Comparison of ENCODE assay signal across 15 mouse cellular contexts in the genomic region with DNA sequence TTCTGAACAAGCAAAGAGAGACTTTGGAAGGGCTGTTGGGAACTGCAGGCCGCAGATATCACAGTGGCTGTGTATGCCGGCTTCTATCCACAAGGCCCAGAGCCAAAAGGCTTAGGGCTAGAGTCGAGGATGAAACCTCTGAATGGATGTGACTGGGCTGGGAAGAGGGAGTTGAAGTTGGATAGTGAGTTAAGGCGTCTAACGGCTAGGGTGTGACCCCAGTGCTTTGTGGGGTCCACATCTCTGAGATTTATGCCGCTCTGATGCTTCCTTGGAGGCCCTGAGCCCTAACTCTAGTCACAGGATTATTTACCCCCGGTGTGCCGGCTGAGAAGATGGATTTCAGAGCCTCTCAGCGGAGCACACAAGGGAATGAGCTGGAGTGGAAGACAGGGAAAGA. TPM values are rescaled to one million over a fixed set of nuclear protein-coding genes. Genes with fewer than 3 reads are reported as not detected.
A peak's percentile ranks its signal among the peaks of the same experiment; 100 is the strongest.
DNase-seq lines count a peak whose midpoint lies in the region; ATAC-seq and TF ChIP-seq lines count a peak whose summit lies in the region.
"Had no signal": no experiment of that assay in that cellular context is flagged by ENCODE, and none has a peak within 500 bp of the region (broad histone marks: within the 10 kb centered on the region; RNA-seq: fewer than 3 reads in every experiment).

No protein-coding gene starts in this region.

- no peak for DNase-seq in forebrain, embryonic 14.5 days (ENCODE audit: low spot score)
- DNase-seq in kidney, postnatal 0 days (ENCODE audit: low spot score): peak; percentile 65
- DNase-seq in kidney, adult 18-20 months: no peak
- no peak for DNase-seq in embryonic facial prominence, embryonic 14.5 days (ENCODE audit: low spot score)
- DNase-seq in liver, embryonic 14.5 days (ENCODE audit: low read depth in 3 of 3, low spot score in 3 of 3): no peak
- DNase-seq in layer of hippocampus, postnatal 10 days (ENCODE audit: low spot score in 2 of 2): no peak
- DNase-seq in urinary bladder, postnatal 25 days (ENCODE audit: low spot score): no peak
- DNase-seq: cerebellum, adult 8-10 months; layer of hippocampus, adult 9-11 months had no signal

- WGBS in forebrain, embryonic 13.5 days: 57% methylated on average over 9 of the region's 9 CpGs
- 71% methylated on average over 9 of the region's 9 CpGs for WGBS in forebrain, embryonic 14.5 days
- WGBS in kidney, postnatal 0 days: 34% methylated on average over 9 of the region's 9 CpGs
- 56% methylated on average over 9 of the region's 9 CpGs for WGBS in embryonic facial prominence, embryonic 14.5 days
- WGBS in liver, embryonic 14.5 days (ENCODE audit: insufficient replicate concordance): 55% methylated on average over 9 of the region's 9 CpGs

- ATAC-seq in forebrain, embryonic 13.5 days: no peak
- no peak for ATAC-seq in forebrain, embryonic 14.5 days
- no peak for ATAC-seq in kidney, postnatal 0 days (replicated peaks; ENCODE audit: low FRiP score, low read depth)
- no peak for ATAC-seq in embryonic facial prominence, embryonic 14.5 days (ENCODE audit: low read depth)
- ATAC-seq in liver, embryonic 14.5 days (ENCODE audit: insufficient read depth): no peak

- no peak overlapping the region for H3K27ac ChIP-seq in forebrain, embryonic 13.5 days
- H3K27ac ChIP-seq in forebrain, embryonic 14.5 days (ENCODE audit: low read depth, low read length): no peak overlapping the region
- H3K27ac ChIP-seq in kidney, postnatal 0 days: peak overlapping the region; percentile 78
- peak overlapping the region; percentile 19; the same call in 1 of the 2 replicates for H3K27ac ChIP-seq in embryonic facial prominence, embryonic 14.5 days (replicated peaks; ENCODE audit: low read depth, low read length)
- peak overlapping the region; percentile 15 for H3K27ac ChIP-seq in liver, embryonic 14.5 days
- H3K27ac ChIP-seq: midbrain, embryonic 12.5 days; neural tube, embryonic 15.5 days had no signal

- H3K9me3 ChIP-seq in forebrain, embryonic 13.5 days (replicated peaks): no peaks in the 10 kb centered on the region
- H3K9me3 ChIP-seq in forebrain, embryonic 14.5 days (replicated peaks; ENCODE audit: control insufficient read depth, low read length): no peaks in the 10 kb centered on the region
- H3K9me3 ChIP-seq in kidney, postnatal 0 days (replicated peaks; ENCODE audit: low read length): no peaks in the 10 kb centered on the region
- H3K9me3 ChIP-seq in embryonic facial prominence, embryonic 14.5 days (ENCODE audit: control insufficient read depth, low read length): no peaks in the 10 kb centered on the region
- no peaks in the 10 kb centered on the region for H3K9me3 ChIP-seq in liver, embryonic 14.5 days (ENCODE audit: control insufficient read depth, low read length)
- H3K9me3 ChIP-seq: limb, embryonic 12.5 days; midbrain, embryonic 12.5 days; neural tube, embryonic 15.5 days had no signal

- no peak for TF ChIP-seq CTCF in kidney, postnatal 0 days (IDR thresholded peaks at IDR 0.05; ENCODE audit: low read depth)
- TF ChIP-seq CTCF in liver, embryonic 14.5 days (IDR thresholded peaks at IDR 0.05; ENCODE audit: low read depth): no peak

- no peak overlapping the region for H3K4me2 ChIP-seq in forebrain, embryonic 13.5 days
- no peak overlapping the region for H3K4me2 ChIP-seq in forebrain, embryonic 14.5 days (ENCODE audit: low read length)
- 0 out of 2 replicates have a peak overlapping the region, but pooled peaks have one; percentile 5 for H3K4me2 ChIP-seq in kidney, postnatal 0 days (ENCODE audit: low read length)
- no peak overlapping the region for H3K4me2 ChIP-seq in embryonic facial prominence, embryonic 14.5 days (ENCODE audit: low read depth, low read length)
- no peak overlapping the region for H3K4me2 ChIP-seq in liver, embryonic 14.5 days (ENCODE audit: low read depth)
- H3K4me2 ChIP-seq: limb, embryonic 12.5 days; midbrain, embryonic 12.5 days; neural tube, embryonic 15.5 days had no signal

- no peaks in the 10 kb centered on the region for H3K36me3 ChIP-seq in forebrain, embryonic 13.5 days (ENCODE audit: poor library complexity, severe bottlenecking)
- no peaks in the 10 kb centered on the region for H3K36me3 ChIP-seq in forebrain, embryonic 14.5 days (ENCODE audit: control insufficient read depth, insufficient read depth, low read length)
- H3K36me3 ChIP-seq in kidney, postnatal 0 days (ENCODE audit: insufficient read depth, low read length): no peaks in the 10 kb centered on the region
- H3K36me3 ChIP-seq in embryonic facial prominence, embryonic 14.5 days (ENCODE audit: control insufficient read depth, insufficient read depth, low read length): no peaks in the 10 kb centered on the region
- no peaks in the 10 kb centered on the region for H3K36me3 ChIP-seq in liver, embryonic 14.5 days (replicated peaks; ENCODE audit: control insufficient read depth, insufficient read depth, low read depth)
- H3K36me3 ChIP-seq: limb, embryonic 12.5 days; midbrain, embryonic 12.5 days; neural tube, embryonic 15.5 days had no signal

- peaks cover 16% of the 10 kb centered on the region for H3K27me3 ChIP-seq in forebrain, embryonic 13.5 days
- H3K27me3 ChIP-seq in forebrain, embryonic 14.5 days (replicated peaks; ENCODE audit: control insufficient read depth, insufficient read depth, low read length): no peaks in the 10 kb centered on the region
- no peaks in the 10 kb centered on the region for H3K27me3 ChIP-seq in kidney, postnatal 0 days (ENCODE audit: insufficient read depth, low read length)
- no peaks in the 10 kb centered on the region for H3K27me3 ChIP-seq in embryonic facial prominence, embryonic 14.5 days (replicated peaks; ENCODE audit: control insufficient read depth, insufficient read depth, low read length)
- H3K27me3 ChIP-seq in liver, embryonic 14.5 days (ENCODE audit: control insufficient read depth, insufficient read depth, low read length): no peaks in the 10 kb centered on the region

- H3K4me1 ChIP-seq in forebrain, embryonic 13.5 days: peaks cover 20% of the 10 kb centered on the region
- peaks cover 6% of the 10 kb centered on the region for H3K4me1 ChIP-seq in forebrain, embryonic 14.5 days (ENCODE audit: control insufficient read depth, insufficient read depth, low read length)
- peaks cover 11% of the 10 kb centered on the region; the same call in 1 of the 2 replicates for H3K4me1 ChIP-seq in kidney, postnatal 0 days (replicated peaks; ENCODE audit: insufficient read depth, low read length)
- peaks cover 24% of the 10 kb centered on the region for H3K4me1 ChIP-seq in embryonic facial prominence, embryonic 14.5 days (ENCODE audit: control insufficient read depth, insufficient read depth, low read length)
- H3K4me1 ChIP-seq in liver, embryonic 14.5 days (replicated peaks; ENCODE audit: control insufficient read depth in 2 of 2, insufficient read depth in 2 of 2, low read length in 1 of 2): peaks cover 32 to 60% of the 10 kb centered on the region in 2 experiments

- H3K9ac ChIP-seq in forebrain, embryonic 13.5 days: 0 out of 2 replicates have a peak overlapping the region, but pooled peaks have one; percentile 21
- no peak overlapping the region for H3K9ac ChIP-seq in forebrain, embryonic 14.5 days (ENCODE audit: low read length)
- H3K9ac ChIP-seq in kidney, postnatal 0 days (ENCODE audit: low read depth, low read length): no peak overlapping the region
- 0 out of 2 replicates have a peak overlapping the region, but pooled peaks have one; percentile 3 for H3K9ac ChIP-seq in embryonic facial prominence, embryonic 14.5 days (ENCODE audit: low read depth, low read length)
- H3K9ac ChIP-seq in liver, embryonic 14.5 days (replicated peaks): no peak overlapping the region
- H3K9ac ChIP-seq: limb, embryonic 12.5 days; midbrain, embryonic 12.5 days; neural tube, embryonic 15.5 days had no signal

- no peak overlapping the region for H3K4me3 ChIP-seq in forebrain, embryonic 13.5 days
- H3K4me3 ChIP-seq in forebrain, embryonic 14.5 days (ENCODE audit: low read depth, low read length): no peak overlapping the region
- no peak overlapping the region for H3K4me3 ChIP-seq in kidney, postnatal 0 days (replicated peaks; ENCODE audit: low read depth, low read length)
- H3K4me3 ChIP-seq in embryonic facial prominence, embryonic 14.5 days (ENCODE audit: low read depth, low read length): no peak overlapping the region
- H3K4me3 ChIP-seq in liver, embryonic 14.5 days (ENCODE audit: insufficient read depth in 1 of 2, low read depth in 2 of 2, low read length in 2 of 2): no peak overlapping the region
- H3K4me3 ChIP-seq: limb, embryonic 12.5 days; midbrain, embryonic 12.5 days; neural tube, embryonic 15.5 days had no signal

- no peak for TF ChIP-seq EP300 in liver, embryonic 14.5 days (IDR thresholded peaks at IDR 0.05; ENCODE audit: low read depth)

RNA-seq across cellular contexts. Expression of a gene that starts 33.5 kb away (rescaled TPM):
- polyA plus RNA-seq in forebrain, embryonic 13.5 days (2015; fragmentation: Nextera tagmentation; extraction: Ambion mirVana): not detected in 2 replicates
- not detected in 2 replicates for polyA plus RNA-seq in forebrain, embryonic 14.5 days (2014; fragmentation: Nextera tagmentation; extraction: Ambion mirVana)
- not detected in 2 replicates for polyA plus RNA-seq in kidney, postnatal 0 days (2015; fragmentation: Nextera tagmentation; extraction: Ambion mirVana)
- not detected in 2 replicates for polyA plus RNA-seq in embryonic facial prominence, embryonic 14.5 days (2014; fragmentation: Nextera tagmentation; extraction: Ambion mirVana)
- polyA plus RNA-seq in liver, embryonic 14.5 days (2012; rRNA removed): not detected in 2 replicates
- not detected in 2 replicates for polyA plus RNA-seq in liver, embryonic 14.5 days (2014; fragmentation: Nextera tagmentation; extraction: Ambion mirVana)
- not detected for total RNA-seq in layer of hippocampus, postnatal 10 days (2021)
- total RNA-seq: ES-E14; hematopoietic stem cell, adult 5-6 weeks had no signal
- polyA plus RNA-seq: limb, embryonic 12.5 days; midbrain, embryonic 12.5 days; neural tube, embryonic 15.5 days had no signal

Comparison
In these comparisons a context has a peak if more than half of its experiments do, and no peak if none do; other contexts are left out.
1. H3K9ac ChIP-seq: peak in forebrain, embryonic 13.5 days (single experiment) and embryonic facial prominence, embryonic 14.5 days (single experiment); none in forebrain, embryonic 14.5 days (single experiment), kidney, postnatal 0 days (single experiment) and liver, embryonic 14.5 days (single experiment).
2. H3K27ac ChIP-seq: peak in kidney, postnatal 0 days (single experiment), embryonic facial prominence, embryonic 14.5 days (single experiment) and liver, embryonic 14.5 days (single experiment); none in forebrain, embryonic 13.5 days (single experiment) and forebrain, embryonic 14.5 days (single experiment).